Mouse (Mus musculus): Measurements from ENCODE around the gene Ndufs4. TPM values are rescaled to one million over a fixed set of nuclear protein-coding genes. Genes with fewer than 3 reads are reported as not detected.
A peak's percentile ranks its signal among the peaks of the same experiment; 100 is the strongest.
"Not testable (repeated sequence)": the region's sequence is repeated elsewhere in the genome, so short reads cannot be mapped to it uniquely, and the experiment has no call there.

The Ndufs4 gene
- polyA plus RNA-seq, 1 experiment from 2014 or later = 283 TPM

GRCm38 (mm10) chr13:114304684-114305083, 83.4 kb downstream of the Ndufs4 start:
- Histone ChIP-seq H3K4me3 (replicated peaks; ENCODE audit: low read length) (no peak overlapping the region), H3K27me3 (ENCODE audit: control insufficient read depth, insufficient read depth, low read length) (no peaks in the 10 kb centered on the region), H3K27ac (ENCODE audit: low read length) (no peak overlapping the region), H3K4me2 (ENCODE audit: low read depth, low read length) (no peak overlapping the region), H3K4me1 (ENCODE audit: control insufficient read depth, insufficient read depth, low read length) (no peaks in the 10 kb centered on the region), H3K9ac (ENCODE audit: low read length) (no peak overlapping the region), H3K36me3 (ENCODE audit: control insufficient read depth, insufficient read depth, low read length) (no peaks in the 10 kb centered on the region), H3K9me3 (replicated peaks; ENCODE audit: control insufficient read depth, low read length) (no peaks in the 10 kb centered on the region)
- WGBS = 82% methylated on average over 7 of the region's 7 CpGs
- no peak for ATAC-seq (ENCODE audit: insufficient read depth, low FRiP score)

- Histone ChIP-seq H3K4me1 (ENCODE audit: control insufficient read depth, insufficient read depth, low read length) (no peaks in the 10 kb centered on the region), H3K4me3 (replicated peaks; ENCODE audit: low read length) (no peak overlapping the region), H3K27me3 (ENCODE audit: control insufficient read depth, insufficient read depth, low read length) (no peaks in the 10 kb centered on the region), H3K9me3 (replicated peaks; ENCODE audit: control insufficient read depth, low read length) (no peaks in the 10 kb centered on the region), H3K9ac (ENCODE audit: low read length) (no peak overlapping the region), H3K4me2 (ENCODE audit: low read depth, low read length) (no peak overlapping the region), H3K27ac (ENCODE audit: low read length) (no peak overlapping the region), H3K36me3 (ENCODE audit: control insufficient read depth, insufficient read depth, low read length) (no peaks in the 10 kb centered on the region)
- no peak for ATAC-seq (ENCODE audit: insufficient read depth, low FRiP score)
- WGBS = 72% methylated on average over 4 of the region's 4 CpGs
These were observed 84.4 kb downstream of the Ndufs4 start for GRCm38 (mm10) chr13:114303466-114304175.

- Histone ChIP-seq H3K4me1 (ENCODE audit: control insufficient read depth, insufficient read depth, low read length) (no peaks in the 10 kb centered on the region), H3K27me3 (ENCODE audit: control insufficient read depth, insufficient read depth, low read length) (no peaks in the 10 kb centered on the region), H3K27ac (ENCODE audit: low read length) (no peak overlapping the region), H3K4me3 (replicated peaks; ENCODE audit: low read length) (no peak overlapping the region), H3K36me3 (ENCODE audit: control insufficient read depth, insufficient read depth, low read length) (no peaks in the 10 kb centered on the region), H3K9ac (ENCODE audit: low read length) (no peak overlapping the region), H3K9me3 (replicated peaks; ENCODE audit: control insufficient read depth, low read length) (no peaks in the 10 kb centered on the region), H3K4me2 (ENCODE audit: low read depth, low read length) (no peak overlapping the region)
- 56% methylated on average over 3 of the region's 3 CpGs for WGBS
- no peak for ATAC-seq (ENCODE audit: insufficient read depth, low FRiP score)
These were observed 90.3 kb downstream of the Ndufs4 start for GRCm38 (mm10) chr13:114297761-114298160.

- Histone ChIP-seq H3K9ac (ENCODE audit: low read length) (no peak overlapping the region), H3K27me3 (ENCODE audit: control insufficient read depth, insufficient read depth, low read length) (no peaks in the 10 kb centered on the region), H3K4me1 (ENCODE audit: control insufficient read depth, insufficient read depth, low read length) (no peaks in the 10 kb centered on the region), H3K36me3 (ENCODE audit: control insufficient read depth, insufficient read depth, low read length) (no peaks in the 10 kb centered on the region), H3K27ac (ENCODE audit: low read length) (no peak overlapping the region), H3K9me3 (replicated peaks; ENCODE audit: control insufficient read depth, low read length) (no peaks in the 10 kb centered on the region), H3K4me2 (ENCODE audit: low read depth, low read length) (no peak overlapping the region), H3K4me3 (replicated peaks; ENCODE audit: low read length) (no peak overlapping the region)
- 82% methylated on average over 4 of the region's 4 CpGs for WGBS
- no peak for ATAC-seq (ENCODE audit: insufficient read depth, low FRiP score)
These were observed 91.5 kb downstream of the Ndufs4 start for GRCm38 (mm10) chr13:114296556-114296955.

GRCm38 (mm10) chr13:114289411-114289810, 98.6 kb downstream of the Ndufs4 start:
- WGBS = 89% methylated on average over 1 of the region's 1 CpGs
- Histone ChIP-seq H3K9me3 (replicated peaks; ENCODE audit: control insufficient read depth, low read length) (no peaks in the 10 kb centered on the region), H3K4me3 (replicated peaks; ENCODE audit: low read length) (no peak overlapping the region), H3K27ac (ENCODE audit: low read length) (no peak overlapping the region), H3K4me2 (ENCODE audit: low read depth, low read length) (no peak overlapping the region), H3K27me3 (ENCODE audit: control insufficient read depth, insufficient read depth, low read length) (no peaks in the 10 kb centered on the region), H3K4me1 (ENCODE audit: control insufficient read depth, insufficient read depth, low read length) (no peaks in the 10 kb centered on the region), H3K36me3 (ENCODE audit: control insufficient read depth, insufficient read depth, low read length) (peaks cover 17% of the 10 kb centered on the region), H3K9ac (ENCODE audit: low read length) (no peak overlapping the region)
- ATAC-seq (ENCODE audit: insufficient read depth, low FRiP score) = no peak

GRCm38 (mm10) chr13:114288511-114288910, 99.5 kb downstream of the Ndufs4 start:
- H3K36me3 ChIP-seq (ENCODE audit: control insufficient read depth, insufficient read depth, low read length) = peaks cover 17% of the 10 kb centered on the region
- no peaks in the 10 kb centered on the region for H3K4me1 ChIP-seq (ENCODE audit: control insufficient read depth, insufficient read depth, low read length)
- no peaks in the 10 kb centered on the region for H3K9me3 ChIP-seq (replicated peaks; ENCODE audit: control insufficient read depth, low read length)
- H3K4me3 ChIP-seq (replicated peaks; ENCODE audit: low read length) = no peak overlapping the region
- no peak overlapping the region for H3K9ac ChIP-seq (ENCODE audit: low read length)
- ATAC-seq (ENCODE audit: insufficient read depth, low FRiP score) = no peak
- H3K4me2 ChIP-seq (ENCODE audit: low read depth, low read length) = no peak overlapping the region
- no peak overlapping the region for H3K27ac ChIP-seq (ENCODE audit: low read length)
- 92% methylated on average over 3 of the region's 3 CpGs for WGBS
- no peaks in the 10 kb centered on the region for H3K27me3 ChIP-seq (ENCODE audit: control insufficient read depth, insufficient read depth, low read length)

- H3K9ac ChIP-seq (ENCODE audit: low read length); ATAC-seq (ENCODE audit: insufficient read depth, low FRiP score); H3K4me2 ChIP-seq (ENCODE audit: low read depth, low read length); H3K4me1 ChIP-seq (ENCODE audit: control insufficient read depth, insufficient read depth, low read length); H3K27ac ChIP-seq (ENCODE audit: low read length); H3K4me3 ChIP-seq (replicated peaks; ENCODE audit: low read length); H3K36me3 ChIP-seq (ENCODE audit: control insufficient read depth, insufficient read depth, low read length); H3K27me3 ChIP-seq (ENCODE audit: control insufficient read depth, insufficient read depth, low read length); H3K9me3 ChIP-seq (replicated peaks; ENCODE audit: control insufficient read depth, low read length): not testable (repeated sequence)
- WGBS = 94% methylated on average over 2 of the region's 2 CpGs
These were observed 109.4 kb downstream of the Ndufs4 start for GRCm38 (mm10) chr13:114278690-114279089.

GRCm38 (mm10) chr13:114277277-114277676, 110.8 kb downstream of the Ndufs4 start:
- no peaks in the 10 kb centered on the region for H3K9me3 ChIP-seq (replicated peaks; ENCODE audit: control insufficient read depth, low read length)
- WGBS = 89% methylated on average over 5 of the region's 5 CpGs
- no peak for ATAC-seq (ENCODE audit: insufficient read depth, low FRiP score)

GRCm38 (mm10) chr13:114271410-114272105, 116.5 kb downstream of the Ndufs4 start:
- 54% methylated on average over 16 of the region's 16 CpGs for WGBS
- Histone ChIP-seq H3K27me3 (ENCODE audit: control insufficient read depth, insufficient read depth, low read length) (no peaks in the 10 kb centered on the region), H3K9ac (ENCODE audit: low read length) (no peak overlapping the region), H3K4me1 (ENCODE audit: control insufficient read depth, insufficient read depth, low read length) (0 out of 2 replicates have a peak, but pooled peaks cover 3% of the 10 kb centered on the region), H3K27ac (ENCODE audit: low read length) (no peak overlapping the region), H3K9me3 (replicated peaks; ENCODE audit: control insufficient read depth, low read length) (no peaks in the 10 kb centered on the region), H3K4me2 (ENCODE audit: low read depth, low read length) (peak overlapping the region; percentile 13; the same call in 1 of the 2 replicates), H3K4me3 (replicated peaks; ENCODE audit: low read length) (no peak overlapping the region), H3K36me3 (ENCODE audit: control insufficient read depth, insufficient read depth, low read length) (no peaks in the 10 kb centered on the region)
- ATAC-seq (ENCODE audit: insufficient read depth, low FRiP score) = 0 out of 2 replicates have a peak, but pooled peaks have one; percentile 37

More at GRCm38 (mm10) chr13:114277277-114277676, 110.8 kb downstream of the Ndufs4 start:
- H3K27me3 ChIP-seq (ENCODE audit: control insufficient read depth, insufficient read depth, low read length) = no peaks in the 10 kb centered on the region
- H3K4me2 ChIP-seq (ENCODE audit: low read depth, low read length) = no peak overlapping the region
- no peak overlapping the region for H3K27ac ChIP-seq (ENCODE audit: low read length)
- no peak overlapping the region for H3K4me3 ChIP-seq (replicated peaks; ENCODE audit: low read length)
- no peaks in the 10 kb centered on the region for H3K4me1 ChIP-seq (ENCODE audit: control insufficient read depth, insufficient read depth, low read length)
- no peaks in the 10 kb centered on the region for H3K36me3 ChIP-seq (ENCODE audit: control insufficient read depth, insufficient read depth, low read length)
- no peak overlapping the region for H3K9ac ChIP-seq (ENCODE audit: low read length)

Measured in stomach, embryonic 16.5 days (tissue).